Mouse (Mus musculus) lung, postnatal 25 days (tissue): ENCODE results near the gene Kank2.
A peak's percentile ranks its signal among the peaks of the same experiment; 100 is the strongest.
"Not testable (repeated sequence)": the region's sequence is repeated elsewhere in the genome, so short reads cannot be mapped to it uniquely, and the experiment has no call there.

Experiments
- DNase-seq: peaks from one replicate; pipeline ENCODE4 v3.0.0; 2022; ENCODE audit warnings: low spot score

Gene Kank2

DNA sequence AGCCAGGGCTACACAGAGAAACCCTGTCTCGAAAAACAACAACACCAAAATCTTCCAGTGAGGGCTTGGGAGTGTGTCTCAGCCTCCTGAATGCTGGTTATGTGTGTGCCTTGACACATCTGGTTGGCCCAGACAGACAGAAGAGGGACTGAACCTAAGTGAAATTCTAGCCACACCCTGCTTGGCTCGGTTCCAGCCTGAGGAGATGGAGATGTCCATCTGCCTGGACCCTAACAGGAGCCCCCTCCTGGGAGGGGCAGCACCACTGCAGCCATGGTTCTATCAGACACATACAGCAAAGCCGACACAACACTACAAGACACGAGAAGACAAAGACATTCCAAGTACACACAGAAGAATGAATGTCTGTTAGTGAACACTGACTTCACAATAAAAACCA, 19.6 kb upstream of the Kank2 start:
- DNase-seq: no peak

DNA sequence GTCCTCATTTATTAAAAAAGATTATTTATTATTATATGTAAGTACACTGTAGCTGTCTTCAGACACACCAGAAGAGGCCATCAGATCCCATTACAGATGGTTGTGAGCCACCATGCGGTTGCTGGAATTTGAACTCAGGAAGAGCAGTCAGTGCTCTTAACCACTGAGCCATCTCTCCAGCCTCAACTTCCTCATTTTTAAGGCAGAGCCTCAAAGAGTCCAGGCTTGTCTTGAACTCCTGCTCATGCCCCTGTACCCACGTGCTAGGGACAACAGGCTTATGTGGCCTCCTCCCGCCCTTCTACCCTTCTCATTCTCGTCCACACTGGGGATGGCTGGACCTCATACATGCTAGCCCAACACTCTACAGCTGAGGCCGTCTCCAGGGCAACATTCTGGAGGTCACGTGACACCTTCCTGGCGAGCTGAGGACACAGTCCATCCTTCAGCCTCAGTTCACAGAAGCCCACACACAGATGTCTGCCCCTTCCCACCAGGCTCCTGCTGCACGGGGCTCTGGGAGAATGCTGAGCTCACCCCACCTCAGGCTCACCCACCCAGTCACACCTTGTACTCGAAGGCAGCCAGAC, 18.3 kb upstream of the Kank2 start:
- no peak for DNase-seq

DNA sequence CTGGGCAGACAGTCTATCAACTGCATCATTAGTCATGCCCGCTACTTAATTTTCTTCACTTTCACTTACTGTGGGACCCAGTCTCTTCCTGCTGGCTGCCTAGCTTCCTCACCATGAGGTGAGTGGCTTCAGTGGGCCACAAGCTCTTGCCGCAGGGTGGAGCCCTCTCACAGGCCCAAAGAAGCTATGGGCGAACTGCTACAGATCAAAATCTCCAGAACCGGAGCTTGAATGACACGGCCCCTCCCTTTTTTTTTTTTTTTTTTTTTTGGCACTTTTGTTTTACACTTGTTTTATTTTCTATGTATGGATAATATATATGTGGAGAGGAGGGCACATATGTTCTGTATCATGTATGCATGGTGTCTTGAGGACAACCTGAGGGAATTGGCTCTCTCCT, 12.6 kb upstream of the Kank2 start:
- DNase-seq: no peak

DNA sequence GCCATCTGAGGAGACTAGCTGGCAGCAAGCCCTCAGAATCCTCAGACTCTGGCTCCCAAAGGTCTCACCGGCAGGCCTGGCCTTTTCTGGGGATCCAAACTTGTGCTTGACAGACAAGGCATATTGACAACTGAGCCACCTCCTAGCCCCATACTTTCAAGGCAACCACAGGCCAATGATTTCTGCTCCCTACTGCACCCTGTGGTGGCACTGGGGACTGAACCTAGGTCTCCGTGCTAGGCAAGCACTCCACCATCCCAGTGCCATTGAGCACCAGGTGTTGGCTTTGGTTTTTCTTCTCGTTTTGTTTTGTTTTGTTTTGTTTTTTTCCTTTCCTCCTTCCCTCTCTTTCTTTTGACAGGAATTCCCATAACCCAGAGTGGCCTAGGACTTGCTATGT, 10.0 kb upstream of the Kank2 start:
- DNase-seq: no peak

DNA sequence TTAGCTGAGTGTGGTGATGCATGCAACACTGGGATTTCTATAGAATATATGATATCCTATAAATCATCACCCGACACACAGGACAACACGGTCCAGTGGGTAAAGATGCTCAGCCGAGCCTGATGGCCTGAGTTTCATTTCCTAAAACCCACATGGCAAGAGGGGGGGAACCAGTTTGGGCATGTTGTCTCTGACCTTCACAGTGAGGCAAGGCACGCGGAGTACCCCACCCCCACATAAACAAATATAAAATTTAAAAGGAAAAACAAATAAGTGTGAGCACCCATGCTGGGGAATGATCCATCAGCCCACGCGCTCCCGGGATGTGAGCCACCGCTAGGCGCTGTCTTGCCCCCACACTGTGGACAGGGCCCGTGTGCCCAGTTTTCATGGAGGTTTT, 8.4 kb upstream of the Kank2 start:
- DNase-seq: no peak

DNA sequence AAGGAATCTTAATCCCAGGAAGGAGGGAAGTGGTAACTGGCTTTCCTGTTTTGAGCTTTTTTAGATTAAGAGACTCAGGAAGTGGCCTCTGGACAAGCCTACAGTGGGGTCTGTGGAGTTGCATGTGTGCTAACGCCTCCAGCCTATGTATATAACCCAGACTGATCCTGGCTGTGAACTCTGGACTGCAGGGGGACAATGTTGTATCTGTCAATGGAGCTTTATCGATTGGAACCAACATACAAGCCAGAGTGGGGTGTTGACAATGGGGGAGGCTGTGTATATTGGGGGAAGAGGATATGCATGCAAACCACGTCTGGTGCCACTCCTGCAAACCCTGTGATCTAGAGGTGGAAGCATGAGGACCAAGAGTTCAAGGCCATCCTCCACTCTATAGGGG, 7.8 kb upstream of the Kank2 start:
- DNase-seq: no peak

DNA sequence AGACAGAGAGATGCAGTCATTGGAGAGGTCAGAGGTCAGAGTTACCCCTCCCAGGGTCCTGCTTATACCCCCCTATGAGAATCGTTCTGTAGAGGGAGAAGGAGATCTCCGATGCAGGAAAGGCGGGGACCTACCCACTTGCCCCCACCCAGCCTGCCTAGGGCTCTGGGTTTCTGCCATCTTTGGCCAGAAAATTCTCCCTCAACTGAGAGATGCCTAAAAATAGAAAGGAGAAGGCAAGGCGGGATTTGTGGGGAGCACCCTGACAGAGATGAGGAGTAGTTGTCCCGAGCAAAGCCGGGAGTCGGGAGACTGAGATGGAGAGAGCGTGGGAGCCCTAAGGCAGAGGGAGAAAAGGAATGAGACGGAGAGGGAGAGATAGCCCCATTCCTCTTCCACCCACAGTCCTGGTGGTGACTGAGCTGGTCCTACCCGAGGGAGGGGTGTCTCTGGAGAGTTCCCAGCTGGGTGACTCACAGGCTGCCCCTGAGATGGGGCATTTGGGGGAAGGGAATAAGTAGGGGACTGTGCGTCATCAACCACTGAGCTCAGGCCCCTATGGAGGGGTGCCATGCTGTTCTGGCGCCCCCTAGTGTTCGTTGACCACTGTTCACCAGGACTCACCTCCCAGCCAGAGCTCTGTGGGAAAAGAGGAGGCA, 5.6 kb upstream of the Kank2 start:
- DNase-seq: peak; percentile 88

DNA sequence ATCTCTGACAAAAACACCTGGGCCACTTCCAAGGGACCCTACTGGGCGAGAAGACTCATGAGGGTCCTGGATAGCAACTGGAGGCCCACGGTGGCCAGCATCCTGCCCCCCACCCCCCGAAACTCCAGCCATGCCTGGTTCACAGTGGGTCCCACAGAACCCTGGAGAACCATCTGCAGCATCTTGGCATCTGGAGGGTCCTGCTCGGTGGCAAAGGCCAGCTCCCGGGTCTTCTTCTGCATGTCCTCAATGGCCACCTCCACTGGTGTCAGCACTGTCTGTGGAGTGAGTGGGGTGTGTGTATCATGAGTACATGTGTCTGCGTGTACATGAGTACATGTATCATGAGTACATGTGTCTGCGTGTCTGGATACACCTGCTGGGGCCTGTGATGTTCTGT, 3.0 kb upstream of the Kank2 start:
- no peak for DNase-seq

DNA sequence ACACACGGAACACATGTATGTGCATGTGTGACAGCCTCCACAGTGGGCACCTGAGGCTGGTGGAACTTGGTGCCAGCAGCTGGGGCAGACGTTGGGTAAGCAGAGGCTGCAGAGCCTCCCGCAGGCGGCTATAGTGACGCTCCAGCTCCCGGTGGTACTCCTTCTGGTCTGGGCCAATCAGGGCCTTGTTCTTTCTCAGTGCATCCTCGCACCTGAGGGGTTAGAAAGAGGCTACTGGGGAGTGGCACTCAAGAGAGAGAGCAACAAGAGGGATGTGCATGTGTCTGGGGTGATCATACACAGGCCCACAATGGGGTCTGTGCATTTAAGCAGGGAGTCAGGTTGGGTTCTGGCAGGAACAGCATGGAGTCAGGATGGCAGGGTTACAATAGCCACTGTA, 2.6 kb upstream of the Kank2 start:
- DNase-seq: no peak

DNA sequence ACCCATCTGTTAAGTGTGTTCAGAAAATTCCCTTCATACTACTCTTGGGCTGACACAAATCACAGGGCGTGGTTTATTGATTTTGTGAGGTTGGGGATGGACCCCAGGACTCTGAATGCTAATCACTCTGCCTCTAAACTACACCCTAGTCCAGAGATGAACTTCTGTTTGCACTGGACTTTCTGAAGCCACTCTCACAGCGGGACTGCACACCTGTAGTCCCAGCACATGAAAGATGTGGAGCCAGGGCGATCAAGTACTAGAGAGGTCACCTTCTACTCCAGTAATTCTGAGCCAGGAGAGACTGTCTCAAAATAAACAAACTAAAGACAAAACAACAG, 436 bp upstream of the Kank2 start:
- DNase-seq: no peak

DNA sequence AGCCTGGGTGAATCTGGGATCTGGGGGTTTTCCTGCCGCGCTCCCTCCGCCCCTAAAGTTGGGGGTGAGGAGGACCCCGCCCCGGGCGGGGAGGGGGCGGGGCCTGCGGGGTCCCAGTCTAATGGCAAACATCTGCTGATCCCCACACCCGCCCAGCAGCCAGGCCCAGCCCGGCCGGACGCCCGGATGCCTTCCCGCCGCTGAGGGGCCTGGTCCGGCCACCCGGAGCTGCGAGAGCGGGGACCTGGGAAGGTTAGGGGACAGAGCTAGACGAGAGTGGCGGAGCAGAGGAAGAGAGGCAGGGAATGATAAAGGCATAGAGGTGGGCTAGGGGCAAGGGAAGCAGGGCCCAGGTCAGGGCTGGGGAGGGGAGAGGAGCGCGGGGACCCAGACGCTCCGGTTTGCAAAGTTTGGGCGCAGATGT, 611 bp downstream of the Kank2 start:
- peak; percentile 55 for DNase-seq

DNA sequence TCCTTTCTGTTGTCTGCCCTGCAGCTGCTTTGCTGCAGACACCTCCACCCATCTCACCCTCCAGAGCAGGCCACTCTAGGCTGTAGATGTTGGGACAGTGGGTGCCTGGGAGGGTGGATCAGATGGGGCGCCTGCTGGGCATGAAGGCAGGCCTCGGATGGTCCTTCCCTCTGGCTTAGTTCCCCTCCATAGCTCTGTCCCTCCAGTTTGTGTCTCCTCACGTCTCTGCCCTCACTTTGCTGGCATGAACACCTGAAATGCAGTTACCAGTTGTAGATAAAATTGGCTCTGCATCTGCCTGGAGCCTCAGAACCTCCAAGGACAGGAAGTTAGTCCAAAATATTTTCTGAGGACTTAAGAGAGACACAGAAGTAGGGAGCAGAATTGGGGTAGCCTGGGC, 1.6 kb downstream of the Kank2 start:
- no peak for DNase-seq

DNA sequence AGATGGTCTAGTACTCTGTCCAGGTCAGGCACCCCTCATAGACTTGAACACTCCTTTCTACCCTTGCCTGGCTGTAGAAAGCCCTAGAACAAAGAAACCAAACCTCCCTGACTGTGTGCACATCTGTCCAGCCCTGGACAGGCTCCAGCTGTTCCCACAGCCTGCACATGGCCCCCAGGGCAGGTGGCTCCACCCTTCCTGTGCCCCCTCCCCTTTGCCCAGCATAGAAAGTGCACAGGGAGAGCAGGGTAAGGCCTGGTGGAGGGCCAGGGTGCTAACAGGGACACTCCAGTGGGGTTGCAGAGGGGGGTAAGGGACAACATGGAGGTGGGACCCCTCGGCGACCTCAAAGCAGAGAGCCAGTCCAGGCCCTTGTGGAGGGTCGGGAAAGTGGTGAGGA, 2.3 kb downstream of the Kank2 start:
- DNase-seq: no peak

DNA sequence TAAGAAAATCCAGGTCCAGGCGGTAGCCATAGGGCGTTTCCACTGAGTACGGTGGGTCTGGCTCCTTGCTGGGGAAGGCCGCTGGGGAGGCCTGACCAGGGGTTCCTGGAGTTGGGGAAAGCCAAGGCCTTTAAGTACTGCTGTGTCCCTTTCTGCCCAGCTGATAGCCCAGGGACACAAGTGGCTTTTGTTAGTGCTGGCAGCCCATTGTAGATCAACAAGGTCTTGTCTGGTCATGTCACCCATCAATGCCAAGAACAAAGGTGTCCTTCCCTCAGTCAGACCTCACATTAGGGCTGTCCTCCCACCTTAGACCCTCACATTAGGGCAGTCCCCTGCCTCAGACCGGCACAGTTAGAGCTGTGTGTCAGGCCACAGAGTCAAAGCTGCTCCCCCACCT, 3.0 kb downstream of the Kank2 start:
- no peak for DNase-seq

DNA sequence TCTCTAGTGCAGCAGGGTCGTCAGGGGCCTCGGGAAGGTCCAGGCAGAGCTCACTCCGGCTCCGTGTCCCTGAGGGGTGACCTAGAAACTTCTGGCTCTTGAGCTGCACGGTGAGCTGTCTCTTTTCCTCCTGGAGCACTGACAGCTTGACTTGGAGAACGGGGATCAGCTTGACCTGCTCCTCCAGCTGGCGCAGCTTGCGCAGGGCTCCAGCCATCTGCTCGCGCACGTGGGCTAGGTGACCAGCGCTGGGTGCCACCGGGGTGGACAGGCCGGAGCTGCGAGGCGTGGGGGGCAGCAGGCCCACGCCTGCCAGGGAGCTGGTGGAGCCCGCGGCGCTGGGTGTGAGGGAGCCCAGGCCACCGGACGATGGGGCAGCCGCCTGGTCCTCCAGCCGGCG, 3.6 kb downstream of the Kank2 start:
- no peak for DNase-seq

DNA sequence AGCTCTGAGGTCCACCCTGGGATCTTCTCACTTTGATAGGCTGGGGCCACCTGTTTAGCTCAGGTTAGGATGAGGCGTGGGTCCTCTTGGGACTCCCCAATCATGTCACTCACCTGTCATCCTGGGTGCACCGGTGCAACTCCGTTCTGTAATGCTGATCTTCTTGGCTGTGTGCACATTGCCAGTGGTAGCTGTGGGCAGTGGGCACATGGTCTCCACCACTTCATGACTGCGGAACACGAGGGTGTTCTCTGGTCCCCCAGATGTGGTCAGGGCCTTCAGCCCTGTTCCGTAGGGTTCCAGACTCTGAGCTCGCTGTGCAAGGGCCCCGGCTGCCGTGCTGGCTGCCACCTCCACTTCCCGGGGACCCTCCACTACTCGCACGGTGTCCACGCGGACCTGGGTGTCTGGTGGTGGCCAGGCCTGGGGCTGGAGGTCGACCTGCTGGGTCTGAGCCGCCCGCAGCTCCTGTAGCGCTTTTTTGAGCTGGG, 4.2 kb downstream of the Kank2 start:
- no peak for DNase-seq

DNA sequence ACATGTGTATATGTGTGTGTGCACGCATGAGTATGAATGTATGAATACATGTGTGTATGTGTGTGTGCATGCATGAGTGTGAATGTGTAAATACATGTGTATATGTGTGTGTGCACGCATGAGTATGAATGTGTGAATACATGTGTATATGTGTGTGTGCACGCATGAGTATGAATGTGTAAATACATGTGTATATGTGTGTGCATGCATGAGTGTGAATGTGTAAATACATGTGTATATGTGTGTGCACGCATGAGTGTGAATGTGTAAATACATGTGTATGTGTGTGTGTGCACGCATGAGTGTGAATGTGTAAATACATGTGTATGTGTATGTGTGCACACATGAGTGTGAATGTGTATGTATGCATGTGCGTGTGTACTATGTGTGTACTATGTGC, 5.0 kb downstream of the Kank2 start:
- DNase-seq: not testable (repeated sequence)

DNA sequence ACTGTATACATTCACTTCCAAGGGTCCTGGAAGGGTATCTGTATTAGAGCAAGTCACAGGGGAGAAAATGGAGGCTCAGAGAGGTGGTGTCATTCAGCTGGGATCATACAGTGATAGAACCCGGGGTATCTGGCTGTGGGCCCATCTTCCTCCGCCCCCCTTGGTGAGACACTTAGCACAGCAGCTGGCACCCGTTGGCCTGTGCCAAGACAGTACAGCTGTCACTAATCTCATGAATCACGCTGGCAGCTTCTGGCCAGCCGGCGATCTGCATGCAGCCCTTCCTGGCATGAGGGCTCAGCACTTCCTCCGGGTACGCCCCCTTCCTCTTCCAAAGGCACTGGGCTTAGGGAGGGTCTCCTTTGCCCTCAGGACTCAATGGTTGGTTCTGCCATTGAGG, 5.9 kb downstream of the Kank2 start:
- DNase-seq: peak; percentile 57

DNA sequence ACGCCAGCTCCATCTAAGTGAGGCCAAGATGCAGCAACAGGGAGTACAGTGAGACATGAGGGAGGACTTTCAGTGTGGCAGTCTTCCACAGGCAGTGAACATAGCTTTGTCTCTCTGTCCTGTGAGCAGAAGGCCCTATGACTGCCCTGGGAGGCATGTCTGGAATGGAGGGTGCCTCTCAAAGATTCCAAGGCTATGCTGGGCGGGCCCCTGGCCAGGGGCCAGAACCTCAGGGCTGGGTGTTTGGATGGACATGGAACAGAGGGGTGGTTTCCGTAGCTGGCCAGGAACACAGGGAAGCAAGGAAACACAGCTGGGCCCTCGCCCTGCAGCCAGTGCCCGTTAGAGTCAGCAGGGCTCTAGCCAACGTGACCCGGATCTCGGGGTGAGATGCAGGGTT, 6.7 kb downstream of the Kank2 start:
- DNase-seq: peak; percentile 80

DNA sequence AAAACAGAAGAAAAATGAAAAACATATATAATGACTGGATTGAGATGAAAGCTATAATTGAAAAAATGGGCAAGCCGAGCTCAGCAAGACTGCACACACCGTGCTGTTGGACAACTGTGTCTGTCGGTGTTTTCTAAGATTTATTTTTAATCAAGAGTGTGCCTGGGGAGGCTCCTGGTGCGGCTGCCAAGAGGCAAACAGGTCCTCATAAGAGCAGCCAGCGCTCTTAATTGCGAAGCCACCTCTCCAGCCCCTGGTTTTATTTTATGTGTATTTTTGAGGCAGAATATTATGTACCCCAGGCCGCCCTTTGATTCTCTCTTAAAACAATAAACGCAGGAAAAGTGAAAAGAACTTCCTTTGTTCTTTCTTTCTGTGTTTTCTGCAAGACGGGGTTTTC, 10.3 kb downstream of the Kank2 start:
- DNase-seq: no peak

DNA sequence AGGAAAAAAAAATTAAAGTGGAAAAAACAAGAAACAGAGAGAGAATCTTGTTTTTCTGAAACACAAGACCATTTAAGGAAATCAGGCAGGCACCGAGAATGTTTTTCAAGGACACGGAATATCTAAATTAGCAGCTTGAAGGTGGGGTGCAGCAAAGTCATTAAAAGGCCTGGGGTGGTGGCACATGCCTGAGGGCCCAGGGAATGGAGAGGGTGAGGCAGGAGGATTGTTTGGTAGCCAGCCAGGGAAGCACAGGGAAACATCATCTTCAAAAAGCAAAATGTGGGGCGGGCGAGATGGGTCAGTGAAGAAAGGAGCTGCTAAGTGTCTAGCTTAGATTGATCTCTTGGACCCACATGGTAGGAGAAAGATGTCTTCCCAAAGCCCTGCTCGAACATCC, 10.9 kb downstream of the Kank2 start:
- no peak for DNase-seq

DNA sequence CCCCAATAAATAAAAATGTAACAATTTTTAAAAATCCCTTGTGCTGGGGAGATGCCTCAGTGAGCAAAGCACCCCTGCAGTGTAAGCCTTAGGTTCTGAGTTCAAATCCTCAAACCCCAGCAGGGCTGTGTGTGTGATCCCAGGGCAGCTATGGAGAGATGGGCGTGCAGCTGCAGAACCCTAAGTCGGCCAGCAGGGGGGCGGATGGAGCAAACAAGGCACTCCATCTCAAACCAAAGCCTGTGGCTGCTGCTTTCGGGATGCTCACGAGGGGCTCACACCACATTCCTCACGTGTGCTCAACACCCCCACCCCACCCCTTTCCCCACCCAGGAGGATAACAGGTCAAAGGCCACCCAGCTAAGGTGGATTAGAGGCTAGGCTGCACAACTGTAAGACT, 11.6 kb downstream of the Kank2 start:
- DNase-seq: peak; percentile 77

DNA sequence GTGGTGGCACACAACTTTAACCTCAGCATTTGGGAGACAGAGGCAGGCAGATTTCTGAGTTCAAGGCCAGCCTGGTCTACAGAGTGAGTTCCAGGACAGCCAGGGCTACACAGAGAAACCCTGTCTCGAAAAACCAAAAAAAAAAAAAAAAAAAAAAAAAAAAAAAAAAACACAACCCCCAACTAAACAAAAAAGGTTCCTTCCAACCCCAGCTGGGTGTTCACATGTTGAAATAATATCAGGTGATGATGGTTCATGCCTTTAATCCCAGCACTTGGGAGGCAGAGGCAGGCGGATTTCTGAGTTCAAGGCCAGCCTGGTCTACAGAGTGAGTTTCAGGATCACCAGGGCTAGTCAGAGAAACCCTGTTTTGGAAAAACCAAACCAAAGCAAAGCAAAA, 12.2 kb downstream of the Kank2 start:
- not testable (repeated sequence) for DNase-seq
